Mouse (Mus musculus) CH12.LX (cell line): ENCODE data around the gene Efnb1.

Experiments used
- MAZ ChIP-seq: IDR thresholded peaks from 2 replicates; pipeline ENCODE4 v1.6.1; 2012; ENCODE audit warnings: low read depth, mild to moderate bottlenecking, inconsistent platforms, low read length, improper control_type of control experiment, moderate library complexity
- POLR2A ChIP-seq: IDR thresholded peaks from 2 replicates; pipeline ENCODE4 v1.6.1; 2011; ENCODE audit warnings: low read depth, mild to moderate bottlenecking, improper control_type of control experiment, low read length
- SMC3 ChIP-seq: IDR thresholded peaks from 2 replicates; pipeline ENCODE4 v1.6.1; 2011; ENCODE audit warnings: low read depth, low read length, improper control_type of control experiment

- TF ChIP-seq MAZ (no peak), POLR2A (peak; percentile 74), SMC3 (no peak; the same call in 1 of the 2 replicates)
Observed at GRCm38 (mm10) chrX:99135523-99136258, at the start of gene Efnb1.
